Mouse (Mus musculus) 3134 (cell line): ENCODE measurements around the gene Cbln3.

Experiments
- DNase-seq: peaks from one replicate; pipeline ENCODE4 v3.0.0-alpha.2; 2011; ENCODE audit warnings: low spot score; ENCODE audit not compliant: insufficient read length; ENCODE audit errors: extremely low read depth

Cbln3 gene

GRCm38 (mm10) chr14:55884166-55884565 lies at the start of gene Cbln3:
TSS of gene Cbln3 (minus strand) at chr14:55884392.
- peak; percentile 34 for DNase-seq

GRCm38 (mm10) chr14:55933586-55933985 lies 49.4 kb upstream of the Cbln3 start:
- DNase-seq = no peak

GRCm38 (mm10) chr14:55929263-55929997 lies 45.2 kb upstream of the Cbln3 start:
- DNase-seq = no peak

GRCm38 (mm10) chr14:55926847-55927246 lies 42.7 kb upstream of the Cbln3 start:
- DNase-seq = no peak

- DNase-seq = no peak
Measured at GRCm38 (mm10) chr14:55922475-55923232, 38.5 kb upstream of the Cbln3 start.

GRCm38 (mm10) chr14:55918240-55919082 lies 34.3 kb upstream of the Cbln3 start:
- DNase-seq = no peak

GRCm38 (mm10) chr14:55913406-55913805 lies 29.2 kb upstream of the Cbln3 start:
- DNase-seq = no peak

GRCm38 (mm10) chr14:55905518-55905917 lies 21.3 kb upstream of the Cbln3 start:
- no peak for DNase-seq

GRCm38 (mm10) chr14:55900414-55900755 lies 16.2 kb upstream of the Cbln3 start:
- DNase-seq = no peak

GRCm38 (mm10) chr14:55899701-55900413 lies 15.7 kb upstream of the Cbln3 start, which contains the start of gene Sdr39u1:
TSS of gene Sdr39u1 (minus strand) at chr14:55900293.
- DNase-seq = no peak

GRCm38 (mm10) chr14:55898947-55899346 lies 14.8 kb upstream of the Cbln3 start:
- no peak for DNase-seq

GRCm38 (mm10) chr14:55897671-55898070 lies 13.5 kb upstream of the Cbln3 start:
- no peak for DNase-seq

- DNase-seq = no peak
Measured at GRCm38 (mm10) chr14:55886571-55887382, 2.6 kb upstream of the Cbln3 start.

- no peak for DNase-seq
Measured at GRCm38 (mm10) chr14:55885791-55886271, 1.6 kb upstream of the Cbln3 start.

GRCm38 (mm10) chr14:55885114-55885790 lies 1.1 kb upstream of the Cbln3 start:
- DNase-seq = peak; percentile 44

- peak; percentile 97 for DNase-seq
Measured at GRCm38 (mm10) chr14:55884713-55885113, 521 bp upstream of the Cbln3 start, which contains the start of gene Khnyn. TSS of gene Khnyn (plus strand) at chr14:55884947.

GRCm38 (mm10) chr14:55883663-55884062 lies 529 bp downstream of the Cbln3 start:
- DNase-seq = no peak

GRCm38 (mm10) chr14:55883149-55883661 lies 987 bp downstream of the Cbln3 start:
- no peak for DNase-seq
